Mouse (Mus musculus): ENCODE results near the gene 2610008E11Rik. TPM values are rescaled to one million over a fixed set of nuclear protein-coding genes. Genes with fewer than 3 reads are reported as not detected.

2610008E11Rik gene
- polyA plus RNA-seq (2016; fragmentation: Nextera tagmentation; extraction: Ambion mirVana), result 5.8 and 6.0 TPM in 2 replicates

DNA sequence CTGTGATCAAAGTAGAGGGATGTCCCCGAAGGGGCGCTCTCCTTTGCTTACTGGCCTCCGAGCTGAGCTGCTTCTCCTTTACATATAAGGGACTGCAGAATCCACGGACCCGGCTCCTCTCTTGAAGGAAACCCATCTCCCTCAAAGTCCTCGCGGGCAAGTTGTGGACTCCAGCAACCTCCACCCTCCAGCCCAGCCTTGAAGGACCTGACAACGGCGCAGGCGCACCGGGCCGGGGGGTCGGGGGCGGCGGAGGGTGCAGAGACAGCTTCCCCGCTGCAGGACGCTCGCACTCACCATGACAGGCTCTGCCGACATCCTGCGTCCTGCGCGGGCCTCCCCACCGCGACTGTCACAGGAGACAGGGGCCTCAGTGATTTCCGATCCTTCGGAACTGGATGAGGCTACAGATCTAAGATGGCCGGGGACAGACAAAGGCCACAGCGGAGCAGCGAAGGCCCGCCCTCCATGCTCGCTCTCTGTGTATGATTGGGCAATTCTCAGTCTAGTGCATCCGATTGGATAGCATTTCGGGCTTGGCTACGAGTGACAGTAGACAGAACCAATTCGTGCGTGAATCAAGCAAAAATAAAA, at the start of gene 2610008E11Rik:
2610008E11Rik (minus strand) TSS at position 440 of the 594 bp plus-strand sequence.
- H3K4me3 ChIP-seq, result peak within 1 kb of the TSS; percentile 70
- H3K27ac ChIP-seq, result peak within 1 kb of the TSS; percentile 76
- H3K36me3 ChIP-seq, result peaks cover 17% of the 10 kb centered on the region
- no peaks in the 10 kb centered on the region for H3K9me3 ChIP-seq (replicated peaks)
- under 1% methylated on average over 35 of the region's 36 CpGs for WGBS (ENCODE audit: insufficient replicate concordance)
- peak within 1 kb of the TSS; percentile 75 for H3K9ac ChIP-seq
- H3K4me1 ChIP-seq, result peaks cover 18% of the 10 kb centered on the region
- 0 out of 2 replicates have a peak, but pooled peaks cover 4% of the 10 kb centered on the region for H3K27me3 ChIP-seq (replicated peaks)
- ATAC-seq, result peak; percentile 100
- peak within 1 kb of the TSS; percentile 68 for H3K4me2 ChIP-seq

GRCm38 (mm10) chr10:79116125-79116849, 18.9 kb upstream of the 2610008E11Rik start:
- Histone ChIP-seq H3K4me1 (no peaks in the 10 kb centered on the region), H3K27me3 (replicated peaks) (no peaks in the 10 kb centered on the region), H3K27ac (no peak overlapping the region), H3K4me3 (no peak overlapping the region), H3K9me3 (replicated peaks) (no peaks in the 10 kb centered on the region), H3K9ac (no peak overlapping the region), H3K4me2 (no peak overlapping the region), H3K36me3 (no peaks in the 10 kb centered on the region)
- no peak for ATAC-seq
- 36% methylated on average over 4 of the region's 4 CpGs for WGBS (ENCODE audit: insufficient replicate concordance)

DNA sequence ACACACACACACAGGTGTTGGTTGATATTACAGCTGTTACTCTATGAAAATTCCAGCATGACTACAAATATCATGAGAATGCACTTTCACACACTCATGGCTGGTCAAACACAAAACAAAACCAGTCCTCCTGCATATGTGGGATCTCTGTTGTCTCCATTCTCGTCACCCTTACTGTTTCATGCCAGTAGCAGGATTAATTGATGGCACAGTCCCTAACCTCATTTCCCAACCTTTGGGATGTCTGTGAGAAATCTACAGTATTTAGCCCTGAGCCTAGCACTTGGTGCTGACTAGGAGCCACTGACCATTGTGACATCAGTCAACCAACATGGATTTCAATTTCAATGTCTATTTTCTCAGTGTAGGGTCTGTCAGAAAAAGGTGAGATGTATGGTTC, 17.7 kb upstream of the 2610008E11Rik start:
- Histone ChIP-seq H3K9ac (no peak overlapping the region), H3K27ac (no peak overlapping the region; the same call in 1 of the 2 replicates), H3K4me1 (no peaks in the 10 kb centered on the region), H3K4me2 (no peak overlapping the region), H3K36me3 (no peaks in the 10 kb centered on the region), H3K27me3 (replicated peaks) (no peaks in the 10 kb centered on the region), H3K4me3 (no peak overlapping the region), H3K9me3 (replicated peaks) (no peaks in the 10 kb centered on the region)
- 39% methylated on average over 1 of the region's 1 CpGs for WGBS (ENCODE audit: insufficient replicate concordance)
- no peak for ATAC-seq

GRCm38 (mm10) chr10:79110482-79110881, 13.1 kb upstream of the 2610008E11Rik start:
- Histone ChIP-seq H3K4me3 (no peak overlapping the region), H3K4me2 (no peak overlapping the region), H3K36me3 (no peaks in the 10 kb centered on the region), H3K9ac (no peak overlapping the region), H3K27me3 (replicated peaks) (no peaks in the 10 kb centered on the region), H3K9me3 (replicated peaks) (no peaks in the 10 kb centered on the region), H3K4me1 (peaks cover 28% of the 10 kb centered on the region), H3K27ac (no peak overlapping the region)
- 78% methylated on average over 5 of the region's 5 CpGs for WGBS (ENCODE audit: insufficient replicate concordance)
- ATAC-seq, result no peak

DNA sequence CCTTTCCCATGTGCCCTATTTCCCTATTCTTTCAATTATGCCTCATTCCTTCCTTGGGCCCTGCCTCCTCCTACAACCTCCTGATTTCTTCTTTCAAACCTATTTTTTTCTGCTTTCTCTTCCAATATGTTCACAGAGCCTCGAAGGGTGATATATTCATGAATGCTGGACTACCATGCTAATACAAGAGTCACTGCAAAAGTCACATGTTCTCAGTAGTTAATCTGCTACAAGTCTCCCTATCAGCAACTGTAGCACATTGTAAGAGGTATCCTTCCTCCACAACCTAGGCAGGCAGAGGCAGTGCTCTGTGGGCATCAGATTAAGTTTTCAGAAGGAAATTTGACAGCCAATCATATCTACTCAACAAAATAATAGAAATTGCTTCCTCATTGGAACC, 11.8 kb upstream of the 2610008E11Rik start:
- WGBS (ENCODE audit: insufficient replicate concordance), result 61% methylated on average over 1 of the region's 1 CpGs
- Histone ChIP-seq H3K9me3 (replicated peaks) (no peaks in the 10 kb centered on the region), H3K4me1 (peaks cover 28% of the 10 kb centered on the region), H3K27me3 (replicated peaks) (no peaks in the 10 kb centered on the region), H3K36me3 (no peaks in the 10 kb centered on the region), H3K4me2 (no peak overlapping the region), H3K4me3 (no peak overlapping the region), H3K9ac (no peak overlapping the region), H3K27ac (no peak overlapping the region)
- no peak for ATAC-seq

GRCm38 (mm10) chr10:79107531-79107930, 10.1 kb upstream of the 2610008E11Rik start:
- Histone ChIP-seq H3K27me3 (replicated peaks) (no peaks in the 10 kb centered on the region), H3K4me3 (no peak overlapping the region), H3K9ac (no peak overlapping the region), H3K4me2 (no peak overlapping the region), H3K4me1 (peaks cover 28% of the 10 kb centered on the region), H3K27ac (no peak overlapping the region), H3K9me3 (replicated peaks) (no peaks in the 10 kb centered on the region), H3K36me3 (no peaks in the 10 kb centered on the region)
- peak; percentile 57 for ATAC-seq
- WGBS (ENCODE audit: insufficient replicate concordance), result 41% methylated on average over 2 of the region's 2 CpGs

GRCm38 (mm10) chr10:79106325-79107282, 9.2 kb upstream of the 2610008E11Rik start:
- no peak overlapping the region for H3K9ac ChIP-seq
- H3K27me3 ChIP-seq (replicated peaks), result no peaks in the 10 kb centered on the region
- H3K4me2 ChIP-seq, result no peak overlapping the region
- H3K27ac ChIP-seq, result peak overlapping the region; percentile 36; the same call in 1 of the 2 replicates
- 32% methylated on average over 8 of the region's 8 CpGs for WGBS (ENCODE audit: insufficient replicate concordance)
- no peaks in the 10 kb centered on the region for H3K36me3 ChIP-seq
- H3K4me3 ChIP-seq, result no peak overlapping the region
- H3K4me1 ChIP-seq, result peaks cover 28% of the 10 kb centered on the region
- ATAC-seq, result peak; percentile 70
- no peaks in the 10 kb centered on the region for H3K9me3 ChIP-seq (replicated peaks)

DNA sequence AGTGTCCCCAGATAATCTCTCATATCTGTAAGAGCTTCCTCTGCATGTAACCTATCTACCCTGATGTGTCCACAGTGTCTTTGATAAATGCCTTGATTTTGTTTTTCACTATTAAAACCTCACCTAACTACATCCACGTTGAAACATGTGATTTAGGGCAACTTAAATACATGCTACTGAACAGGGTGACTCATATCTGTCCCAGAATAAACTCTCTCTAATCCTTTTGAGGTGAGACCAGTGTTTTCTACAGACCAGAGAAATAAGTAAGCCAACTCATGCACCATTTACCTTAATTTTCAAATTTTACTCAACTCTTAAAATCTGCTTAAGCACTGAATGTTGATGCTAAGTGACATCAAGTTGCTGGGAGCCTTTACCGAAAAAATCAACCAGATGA, 694 bp downstream of the 2610008E11Rik start:
- peak overlapping the region; percentile 70 for H3K4me3 ChIP-seq
- H3K27me3 ChIP-seq (replicated peaks), result 0 out of 2 replicates have a peak, but pooled peaks cover 4% of the 10 kb centered on the region
- peaks cover 18% of the 10 kb centered on the region for H3K4me1 ChIP-seq
- H3K9ac ChIP-seq, result peak overlapping the region; percentile 75
- no peaks in the 10 kb centered on the region for H3K9me3 ChIP-seq (replicated peaks)
- H3K27ac ChIP-seq, result peak overlapping the region; percentile 76
- ATAC-seq, result no peak
- H3K36me3 ChIP-seq, result peaks cover 23% of the 10 kb centered on the region
- 6% methylated on average over 2 of the region's 2 CpGs for WGBS (ENCODE audit: insufficient replicate concordance)
- peak overlapping the region; percentile 68 for H3K4me2 ChIP-seq

- Histone ChIP-seq H3K36me3 (peaks cover 69% of the 10 kb centered on the region), H3K4me1 (peaks cover 17% of the 10 kb centered on the region), H3K4me2 (no peak overlapping the region), H3K27me3 (replicated peaks) (no peaks in the 10 kb centered on the region), H3K27ac (no peak overlapping the region), H3K4me3 (no peak overlapping the region), H3K9me3 (replicated peaks) (no peaks in the 10 kb centered on the region), H3K9ac (no peak overlapping the region)
- no peak for ATAC-seq
These were observed 5.7 kb downstream of the 2610008E11Rik start for GRCm38 (mm10) chr10:79091731-79092130.

GRCm38 (mm10) chr10:79089000-79089399, 8.4 kb downstream of the 2610008E11Rik start:
- ATAC-seq, result no peak
- Histone ChIP-seq H3K36me3 (peaks cover 69% of the 10 kb centered on the region), H3K9me3 (replicated peaks) (no peaks in the 10 kb centered on the region), H3K4me2 (no peak overlapping the region), H3K9ac (no peak overlapping the region), H3K4me1 (no peaks in the 10 kb centered on the region), H3K27ac (no peak overlapping the region), H3K27me3 (replicated peaks) (no peaks in the 10 kb centered on the region), H3K4me3 (no peak overlapping the region)
- WGBS (ENCODE audit: insufficient replicate concordance), result 75% methylated on average over 4 of the region's 4 CpGs

- no peak for ATAC-seq
- no peak overlapping the region for H3K27ac ChIP-seq
- no peak overlapping the region for H3K4me3 ChIP-seq
- H3K9me3 ChIP-seq (replicated peaks), result no peaks in the 10 kb centered on the region
- no peak overlapping the region for H3K9ac ChIP-seq
- peaks cover 49% of the 10 kb centered on the region for H3K36me3 ChIP-seq
- no peak overlapping the region for H3K4me2 ChIP-seq
- no peaks in the 10 kb centered on the region for H3K4me1 ChIP-seq
- WGBS (ENCODE audit: insufficient replicate concordance), result 77% methylated on average over 2 of the region's 2 CpGs
- H3K27me3 ChIP-seq (replicated peaks), result no peaks in the 10 kb centered on the region
These were observed 10.8 kb downstream of the 2610008E11Rik start for GRCm38 (mm10) chr10:79086577-79086976.

Data from liver, embryonic 12.5 days (tissue).